Mouse (Mus musculus): ENCODE data around the gene Ddx10. TPM values are rescaled to one million over a fixed set of nuclear protein-coding genes. Genes with fewer than 3 reads are reported as not detected.
A peak's percentile ranks its signal among the peaks of the same experiment; 100 is the strongest.

The Ddx10 gene
- polyA plus RNA-seq, 1 experiment = 11.5 TPM

DNA sequence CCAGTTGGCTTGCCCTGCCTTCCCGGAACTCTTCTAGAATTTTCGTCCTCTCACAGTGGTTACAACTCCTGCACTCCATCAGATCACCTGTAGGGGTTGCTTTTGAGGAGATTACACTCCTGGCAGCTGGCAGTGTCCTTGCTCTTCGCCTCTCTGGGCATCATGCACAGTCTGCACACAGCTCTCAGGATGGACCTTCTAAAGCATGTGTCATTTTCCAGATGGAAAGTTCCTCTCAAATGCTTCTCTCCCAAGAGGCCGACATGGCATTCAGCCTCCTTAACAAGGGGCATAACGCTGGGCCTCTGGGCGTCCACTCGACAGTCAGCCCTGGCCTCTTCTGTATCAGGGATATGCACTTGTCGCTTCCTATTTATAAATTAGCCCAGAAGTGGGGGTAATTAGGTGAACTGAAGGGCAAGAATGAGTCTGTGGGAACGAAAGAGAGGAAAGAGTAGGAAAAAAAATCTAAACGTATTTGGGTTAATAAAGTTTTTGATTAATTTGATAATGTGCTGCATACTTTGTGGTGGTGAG lies 174.2 kb downstream of the Ddx10 start:
- no peak for TF ChIP-seq GATA1 (IDR thresholded peaks at IDR 0.05; ENCODE audit: low read length)

DNA sequence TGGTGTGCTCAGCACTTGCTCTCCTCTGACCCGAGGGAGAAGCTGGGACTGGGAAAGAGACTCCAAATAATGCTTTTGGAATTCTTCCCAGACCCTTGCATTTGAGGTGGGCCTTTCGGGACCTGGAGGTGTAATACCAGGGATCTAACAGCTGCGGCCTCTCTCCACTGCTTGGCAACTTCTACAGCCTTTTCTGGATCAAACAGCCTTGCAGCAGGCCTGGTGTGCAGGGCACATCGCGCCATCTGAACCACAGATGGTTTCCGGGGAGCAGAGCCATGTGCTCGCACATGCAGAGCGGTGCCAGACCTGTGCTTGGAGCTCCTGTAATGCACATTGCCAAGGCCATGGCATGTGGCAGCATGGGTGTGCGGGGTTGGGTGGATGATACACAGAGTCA lies 175.8 kb downstream of the Ddx10 start:
- no peak for TF ChIP-seq GATA1 (IDR thresholded peaks at IDR 0.05; ENCODE audit: low read length)

DNA sequence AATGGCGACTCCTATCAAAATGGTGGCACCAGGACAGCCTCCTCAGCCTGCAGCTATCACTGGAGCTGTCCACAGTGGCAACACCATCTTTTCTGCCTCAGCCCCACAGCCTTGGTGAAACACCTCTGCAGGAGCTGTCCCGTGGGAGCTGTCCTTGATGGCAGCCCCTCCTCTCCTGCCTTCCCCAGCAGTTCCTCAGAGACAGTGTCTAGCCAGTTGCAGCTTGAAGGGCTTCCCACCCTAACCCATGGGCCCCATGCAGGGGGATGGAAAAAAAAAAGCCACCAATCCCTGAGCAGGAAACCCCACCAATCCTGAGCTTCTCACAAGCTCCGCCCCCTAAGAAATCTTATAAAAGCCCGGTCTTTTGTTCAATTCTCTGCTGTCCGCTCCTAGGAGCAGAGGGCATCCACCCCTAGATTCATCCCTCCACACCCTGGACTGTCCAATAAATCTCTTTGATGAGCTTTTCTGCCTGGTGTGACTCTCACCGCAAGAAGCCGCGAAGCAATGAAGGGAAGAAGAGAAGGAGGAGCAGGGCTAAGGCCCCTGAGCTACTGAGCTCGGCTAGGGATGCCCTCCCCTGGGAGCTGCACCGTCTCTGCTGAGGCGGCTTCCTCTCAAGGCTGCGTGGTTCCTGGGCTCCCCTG lies 176.9 kb downstream of the Ddx10 start:
- TF ChIP-seq GATA1 (IDR thresholded peaks at IDR 0.05; ENCODE audit: low read length) = no peak

DNA sequence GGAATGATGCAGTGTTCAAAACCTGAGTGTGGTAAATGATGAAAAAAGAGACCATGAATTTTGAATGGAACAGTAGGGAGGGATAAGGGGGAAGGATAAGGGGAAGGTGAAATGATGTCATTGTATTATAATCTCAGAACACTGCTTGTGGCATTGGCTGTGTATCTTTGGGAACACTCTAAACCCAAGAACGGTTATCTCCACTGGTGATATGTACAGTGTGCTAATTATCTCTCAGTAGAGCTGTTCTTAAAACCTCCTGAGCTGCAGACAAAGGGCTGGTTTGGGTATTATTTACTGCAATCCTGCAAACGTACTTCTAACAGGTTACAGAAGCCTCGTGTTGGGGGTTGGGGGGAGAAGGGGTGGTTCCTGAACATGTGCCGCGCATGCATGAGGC lies 179.7 kb downstream of the Ddx10 start:
- TF ChIP-seq GATA1 (IDR thresholded peaks at IDR 0.05; ENCODE audit: low read length) = peak; percentile 67

DNA sequence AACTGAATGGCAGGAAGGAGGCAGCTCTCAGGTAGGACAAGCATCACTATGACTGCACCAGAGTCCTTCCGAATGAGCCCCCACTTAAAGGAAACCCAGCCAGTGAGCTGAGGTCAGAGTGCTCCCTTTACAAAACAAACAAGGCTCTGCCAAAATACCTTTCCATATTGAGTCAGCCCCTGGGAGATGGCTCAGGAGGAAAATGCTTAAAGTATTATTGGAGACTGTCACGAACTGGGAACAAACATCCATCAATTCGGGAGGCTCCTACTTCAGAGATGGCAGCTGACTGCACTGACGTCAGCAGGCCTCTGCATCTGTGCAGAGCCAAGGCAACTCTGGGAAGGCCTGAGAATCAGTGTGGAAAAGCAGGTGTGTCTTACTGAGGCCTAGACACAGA lies 181.4 kb downstream of the Ddx10 start:
- no peak for TF ChIP-seq GATA1 (IDR thresholded peaks at IDR 0.05; ENCODE audit: low read length)

DNA sequence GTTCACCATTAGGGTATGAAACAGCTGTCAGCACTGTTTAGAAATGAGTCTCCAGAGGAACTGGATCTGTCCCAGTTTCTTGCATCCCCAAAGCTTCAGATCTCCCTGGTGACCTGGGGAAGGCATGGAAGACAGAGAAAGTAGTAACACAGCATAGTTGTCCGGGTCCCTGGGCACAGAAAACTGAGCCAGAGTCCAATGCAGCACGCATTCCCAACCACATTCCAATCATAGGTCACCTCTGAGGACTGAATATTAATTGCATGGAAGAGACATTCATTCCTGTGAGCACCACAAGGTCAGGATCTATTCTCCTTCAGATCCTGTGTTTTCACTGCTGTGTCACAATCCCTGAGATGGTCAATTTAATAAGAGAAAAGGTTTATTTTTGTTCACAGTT lies 182.8 kb downstream of the Ddx10 start:
- TF ChIP-seq GATA1 (IDR thresholded peaks at IDR 0.05; ENCODE audit: low read length) = no peak

DNA sequence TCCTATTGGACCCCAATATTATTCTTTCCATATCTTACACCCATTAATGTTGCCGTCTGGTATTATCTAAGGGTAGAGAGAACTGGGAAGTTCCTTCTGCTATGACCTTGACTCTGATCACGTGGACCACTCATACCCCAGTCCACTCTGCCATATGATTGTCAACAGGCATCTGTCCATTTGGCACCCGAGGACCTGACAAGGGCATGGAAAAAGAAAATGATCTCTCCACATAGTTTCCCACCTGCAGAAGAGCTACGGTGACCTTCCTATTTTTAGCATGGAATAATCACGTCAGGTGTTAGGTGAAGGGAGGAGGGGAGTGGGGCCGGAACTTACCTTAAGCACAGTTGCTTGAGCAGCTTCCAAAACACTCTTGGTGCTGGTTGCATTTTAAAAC lies 183.3 kb downstream of the Ddx10 start:
- no peak for TF ChIP-seq GATA1 (IDR thresholded peaks at IDR 0.05; ENCODE audit: low read length)

DNA sequence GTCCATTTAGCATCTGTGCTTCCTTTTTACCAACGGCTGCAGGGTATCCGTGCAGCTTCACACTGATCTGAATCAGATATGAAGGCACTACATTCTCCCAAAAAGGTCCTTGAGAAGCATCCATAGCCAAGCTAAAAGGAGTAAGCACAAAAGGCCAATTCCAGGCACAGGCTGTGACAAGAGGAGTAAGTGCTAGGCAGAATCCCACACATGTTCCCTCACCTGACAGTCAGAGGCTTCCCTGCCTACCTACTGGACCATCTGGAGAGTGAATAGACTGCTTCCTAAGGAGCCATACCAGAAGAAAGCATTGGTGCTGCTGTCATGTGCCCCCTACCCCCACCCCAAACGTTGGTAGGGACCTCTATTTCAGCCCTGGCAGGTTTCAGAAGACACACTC lies 192.5 kb downstream of the Ddx10 start:
- TF ChIP-seq GATA1 (IDR thresholded peaks at IDR 0.05; ENCODE audit: low read length) = no peak

Other genes with a start within 250 kb of the Ddx10 start
- not detected in 2 replicates for gene Exph5, start 53.6 kb upstream of the Ddx10 start, polyA plus RNA-seq (2012)
- not detected in 2 replicates for gene Kdelc2, start 136.0 kb upstream of the Ddx10 start, polyA plus RNA-seq (2012)
- not detected in 2 replicates for gene 4930550C14Rik, start 154.3 kb upstream of the Ddx10 start, polyA plus RNA-seq (2012)

Measured in G1E-ER4 (cell line).